Mouse (Mus musculus) lung, adult 2 months (tissue): ENCODE data around the gene Btbd9. TPM values are rescaled to one million over a fixed set of nuclear protein-coding genes. Genes with fewer than 3 reads are reported as not detected.
A peak's percentile ranks its signal among the peaks of the same experiment; 100 is the strongest.

ENCODE experiments used
- DNase-seq: peaks from one replicate; pipeline ENCODE4 v3.0.0; 2022
- H3K4me1 ChIP-seq: fragments of 200-500 bp; 2 replicates; pipeline ENCODE4 v1.6.1; 2011; ENCODE audit warnings: low read length; ENCODE audit not compliant: control insufficient read depth, insufficient read depth
- H3K4me3 ChIP-seq: fragments of 200-500 bp; replicated peaks from 2 replicates; pipeline ENCODE3; 2011; ENCODE audit warnings: low read depth, mild to moderate bottlenecking, control low read depth, low read length; ENCODE audit errors: extremely low read depth
- CTCF ChIP-seq: fragments of 200-500 bp; IDR thresholded peaks from 2 replicates; pipeline ENCODE4 v1.5.1; 2011; ENCODE audit warnings: mild to moderate bottlenecking, low read length, control low read depth; ENCODE audit not compliant: insufficient read depth
- POLR2A ChIP-seq: fragments of 200-500 bp; IDR thresholded peaks from 2 replicates; pipeline ENCODE4 v1.6.1; 2011; ENCODE audit warnings: low read depth, mild to moderate bottlenecking, control low read depth, low read length, borderline replicate concordance; ENCODE audit errors: extremely low read depth
- WGBS: fragments of 180-500 bp; shearing (Covaris S2); methylation state at CpG from one replicate; pipeline ENCODE4 v1.1.7; 2018; 5-methylcytosine and 5-hydroxymethylcytosine counted together
- polyA plus RNA-seq: library from polyadenylated mRNA; depleted of rRNA; stranded (reverse); fragments of >200 nt; gene quantifications from 2 replicates; pipeline ENCODE4 v1.2.3, GENCODE M21; 2012

The Btbd9 gene
- polyA plus RNA-seq, 1 experiment, result 24.2 TPM

DNA sequence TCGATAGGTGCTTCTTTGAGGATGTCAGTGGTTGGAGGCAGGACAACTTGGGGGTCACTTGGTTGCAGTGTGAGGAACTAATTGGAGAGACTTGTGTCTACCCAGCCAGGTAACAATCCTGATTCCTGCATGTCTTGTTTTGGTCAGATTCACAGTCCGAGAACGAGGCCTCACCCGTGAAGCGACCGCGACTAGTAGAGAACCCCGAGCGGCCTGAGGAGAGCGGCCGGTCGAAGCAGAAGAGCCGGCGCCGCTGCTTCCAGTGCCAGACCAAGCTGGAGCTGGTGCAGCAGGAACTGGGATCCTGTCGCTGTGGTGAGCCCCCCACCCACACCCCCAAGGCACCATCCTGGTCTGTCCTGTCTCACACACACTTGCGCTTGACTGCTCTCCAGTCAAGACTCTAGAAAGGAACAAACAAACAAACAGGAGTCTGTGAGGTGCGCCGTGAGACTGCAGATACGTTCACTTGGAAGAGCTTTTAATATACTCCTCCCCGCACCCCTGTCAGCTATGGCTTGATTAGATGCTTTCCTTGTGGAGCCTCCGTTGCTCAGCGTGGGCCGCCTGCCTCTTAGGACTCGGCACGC is 383.8 kb downstream of the Btbd9 start:
- WGBS, result 89% methylated on average over 26 of the region's 26 CpGs
- Histone ChIP-seq H3K4me3 (no peak overlapping the region), H3K4me1 (peaks cover 19% of the 10 kb centered on the region)
- DNase-seq, result no peak
- TF ChIP-seq POLR2A (no peak), CTCF (no peak)

DNA sequence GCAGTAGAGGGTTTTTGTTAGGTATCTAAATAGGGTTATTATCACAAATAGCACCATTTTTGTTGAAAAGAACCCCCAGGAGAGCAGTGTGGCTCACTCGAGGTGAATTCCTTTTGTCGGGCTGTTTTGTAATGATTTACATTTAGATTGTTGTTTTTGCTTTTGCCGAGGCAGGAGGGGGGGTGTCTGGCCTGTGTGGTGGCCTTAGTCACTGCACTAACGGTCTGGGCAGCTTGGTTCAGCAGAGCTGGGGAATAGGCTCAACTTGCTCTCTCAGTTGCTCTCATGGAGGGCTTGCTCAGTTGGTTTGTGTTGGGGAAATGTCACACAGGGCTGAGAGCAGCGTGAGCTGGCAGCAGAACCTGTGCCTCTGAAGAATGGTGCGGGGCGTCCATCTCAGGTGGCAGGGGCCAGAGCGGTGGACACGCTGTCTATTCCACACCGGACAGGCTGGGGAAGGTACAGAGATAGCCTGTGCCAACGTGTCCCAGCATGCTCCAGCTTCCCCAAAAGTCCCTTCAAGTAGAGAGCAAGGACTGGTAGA is 385.1 kb downstream of the Btbd9 start:
- WGBS, result 70% methylated on average over 11 of the region's 11 CpGs
- TF ChIP-seq CTCF (no peak), POLR2A (no peak)
- DNase-seq, result no peak
- H3K4me1 ChIP-seq, result peaks cover 12% of the 10 kb centered on the region
- no peak overlapping the region for H3K4me3 ChIP-seq

DNA sequence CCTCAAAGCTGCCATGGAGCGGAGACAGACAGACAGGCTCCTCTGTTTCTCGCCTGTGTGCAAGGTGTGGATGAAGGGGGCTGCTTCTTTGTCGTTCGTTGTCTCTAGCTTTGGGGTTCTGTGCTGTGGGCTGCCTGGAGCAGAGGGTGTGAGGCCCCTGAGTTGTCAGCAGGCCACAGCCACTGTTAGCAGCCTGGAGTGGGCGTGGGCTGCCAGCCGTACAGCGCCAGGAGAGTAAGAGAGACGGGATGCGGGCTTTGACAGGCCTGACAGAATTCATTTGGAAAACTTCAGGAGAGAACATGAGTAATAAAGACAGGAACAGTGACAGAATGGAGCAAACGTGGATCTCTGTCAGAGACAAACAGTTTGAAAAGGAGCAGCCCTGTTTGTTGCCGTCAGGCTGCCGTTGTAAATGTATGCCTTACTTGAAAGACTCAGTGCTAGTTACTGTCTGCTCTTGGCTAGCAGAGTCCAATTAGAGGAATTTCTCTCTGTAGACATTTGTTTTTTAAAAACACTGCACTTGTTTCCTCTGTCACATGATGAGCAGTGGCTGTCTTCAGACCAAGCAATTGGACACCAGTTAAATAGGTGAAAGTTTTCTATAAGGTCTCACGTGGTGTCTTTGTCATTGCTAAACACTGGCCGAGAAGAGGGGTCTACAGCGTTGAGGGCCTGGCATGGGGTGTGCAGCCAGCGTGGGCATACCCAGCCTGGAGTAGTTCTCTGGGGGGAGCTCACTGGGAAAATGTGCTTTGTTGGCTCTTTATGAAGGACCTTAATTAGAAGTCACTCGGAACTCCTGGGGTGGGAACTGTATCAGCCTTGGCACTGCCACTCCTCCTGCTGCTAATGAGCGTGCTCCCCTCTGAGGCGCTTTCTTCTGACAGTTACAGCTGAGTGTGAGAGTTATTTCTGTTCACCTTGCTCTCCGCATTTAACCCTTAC is 388.0 kb downstream of the Btbd9 start:
- TF ChIP-seq POLR2A (no peak), CTCF (no peak)
- peak; percentile 9 for DNase-seq
- Histone ChIP-seq H3K4me3 (no peak overlapping the region), H3K4me1 (peaks cover 6% of the 10 kb centered on the region)
- 54% methylated on average over 20 of the region's 20 CpGs for WGBS

DNA sequence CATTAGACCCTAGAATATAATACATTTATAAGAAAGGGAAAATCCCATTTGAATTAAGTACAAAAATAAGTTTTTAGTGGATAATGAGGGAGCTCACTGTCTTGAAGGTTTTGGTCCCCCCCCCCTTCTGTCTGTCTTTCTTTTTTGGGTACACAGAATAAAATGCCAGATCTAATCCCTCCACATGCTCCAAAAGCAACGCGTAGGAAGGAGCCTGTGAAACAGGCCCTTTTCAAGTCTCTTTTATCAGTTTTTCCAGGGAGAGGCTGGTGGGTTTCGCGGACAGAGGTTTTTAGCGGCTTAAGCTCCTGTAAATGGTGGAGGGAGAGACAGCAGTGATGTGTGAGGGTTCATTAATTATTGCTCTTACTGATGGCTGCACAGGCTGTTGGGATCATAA is 388.7 kb downstream of the Btbd9 start:
- Histone ChIP-seq H3K4me1 (peaks cover 6% of the 10 kb centered on the region), H3K4me3 (no peak overlapping the region)
- TF ChIP-seq POLR2A (no peak), CTCF (no peak)
- WGBS, result 78% methylated on average over 5 of the region's 5 CpGs
- DNase-seq, result no peak

DNA sequence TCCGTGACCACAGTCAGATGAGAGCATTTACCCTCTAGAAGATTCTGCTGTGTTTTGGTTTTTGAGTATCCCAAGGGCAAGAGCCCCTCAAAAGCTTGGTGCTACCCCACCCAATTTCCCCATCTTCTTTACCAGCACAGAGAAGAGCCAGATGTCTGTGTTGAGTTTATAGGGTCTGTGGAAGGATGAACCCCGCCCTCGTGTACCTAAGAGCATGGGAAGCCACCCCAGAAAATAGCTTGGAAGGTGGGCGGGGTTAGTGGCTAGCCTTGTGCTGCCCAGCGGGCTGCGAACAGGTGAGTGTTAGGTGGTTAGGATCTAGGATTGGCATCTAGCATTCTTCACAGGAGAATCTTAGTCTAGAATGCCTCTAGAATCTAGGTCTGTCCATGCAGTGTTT is 389.1 kb downstream of the Btbd9 start:
- no peak for DNase-seq
- Histone ChIP-seq H3K4me1 (peaks cover 6% of the 10 kb centered on the region), H3K4me3 (no peak overlapping the region)
- 91% methylated on average over 6 of the region's 6 CpGs for WGBS
- TF ChIP-seq CTCF (no peak), POLR2A (no peak)

DNA sequence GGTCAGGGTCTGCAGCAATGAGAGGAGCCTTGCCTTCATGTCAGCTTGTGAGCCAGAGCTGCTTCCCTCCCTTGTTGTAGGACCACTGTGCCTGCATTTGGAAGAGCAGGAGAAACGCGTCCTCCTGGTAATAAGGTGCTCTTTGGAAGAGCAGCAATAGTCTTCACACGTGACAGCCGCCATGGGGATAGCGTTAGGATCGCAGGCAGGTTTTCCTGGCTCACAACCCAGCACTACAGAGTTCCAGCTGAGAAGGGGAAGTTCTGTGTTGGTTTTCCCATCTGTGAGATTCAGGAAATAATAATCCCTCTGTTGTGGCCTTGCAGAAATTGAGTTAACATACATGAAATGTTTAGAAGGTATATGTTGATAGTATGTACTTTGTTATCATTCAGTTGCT is 392.7 kb downstream of the Btbd9 start:
- no peak for DNase-seq
- Histone ChIP-seq H3K4me1 (no peaks in the 10 kb centered on the region), H3K4me3 (no peak overlapping the region)
- TF ChIP-seq POLR2A, result no peak
- TF ChIP-seq CTCF, result no peak
- 89% methylated on average over 6 of the region's 6 CpGs for WGBS

DNA sequence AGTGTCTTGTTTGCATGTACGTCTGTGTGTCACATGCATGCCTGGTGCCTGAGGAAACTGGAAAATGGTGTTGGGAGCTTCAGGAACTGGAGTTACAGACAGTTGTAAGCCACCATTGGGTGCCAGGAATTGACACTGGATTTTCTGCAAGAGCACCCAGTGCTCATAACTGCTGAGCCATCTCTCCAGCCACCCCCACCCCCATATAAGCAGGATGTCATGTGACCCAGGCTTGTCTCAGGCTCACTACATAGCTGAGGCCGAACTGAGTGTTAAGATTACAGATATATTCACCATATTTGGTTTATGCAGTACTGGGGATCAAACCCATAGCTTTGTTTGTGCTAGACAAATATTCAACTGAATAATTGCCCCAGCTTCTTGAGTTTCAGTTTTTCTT is 394.2 kb downstream of the Btbd9 start:
- Histone ChIP-seq H3K4me1 (no peaks in the 10 kb centered on the region), H3K4me3 (no peak overlapping the region)
- 53% methylated on average over 2 of the region's 2 CpGs for WGBS
- TF ChIP-seq POLR2A (no peak), CTCF (no peak)
- DNase-seq, result no peak

DNA sequence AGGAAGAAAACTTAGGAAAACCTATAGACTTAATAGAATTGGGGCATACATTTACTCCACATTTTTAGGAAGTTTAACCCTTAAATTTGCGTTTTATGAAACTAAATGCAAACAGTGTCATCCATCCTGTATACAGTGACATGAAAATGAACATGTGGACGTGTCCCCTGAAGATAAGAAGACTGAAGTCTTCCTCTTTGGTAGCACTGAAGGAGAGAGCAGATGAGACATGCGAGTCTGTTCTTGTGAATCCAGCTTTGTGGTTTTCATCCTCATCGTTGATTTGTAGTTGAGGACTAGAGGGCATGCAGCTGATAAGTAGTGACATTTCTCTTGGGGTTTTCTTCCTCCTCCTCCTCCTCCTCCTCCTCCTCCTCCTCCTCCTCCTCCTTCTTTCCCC is 394.7 kb downstream of the Btbd9 start:
- no peak for DNase-seq
- 79% methylated on average over 4 of the region's 4 CpGs for WGBS
- Histone ChIP-seq H3K4me3 (no peak overlapping the region), H3K4me1 (no peaks in the 10 kb centered on the region)
- TF ChIP-seq CTCF (no peak), POLR2A (no peak)

DNA sequence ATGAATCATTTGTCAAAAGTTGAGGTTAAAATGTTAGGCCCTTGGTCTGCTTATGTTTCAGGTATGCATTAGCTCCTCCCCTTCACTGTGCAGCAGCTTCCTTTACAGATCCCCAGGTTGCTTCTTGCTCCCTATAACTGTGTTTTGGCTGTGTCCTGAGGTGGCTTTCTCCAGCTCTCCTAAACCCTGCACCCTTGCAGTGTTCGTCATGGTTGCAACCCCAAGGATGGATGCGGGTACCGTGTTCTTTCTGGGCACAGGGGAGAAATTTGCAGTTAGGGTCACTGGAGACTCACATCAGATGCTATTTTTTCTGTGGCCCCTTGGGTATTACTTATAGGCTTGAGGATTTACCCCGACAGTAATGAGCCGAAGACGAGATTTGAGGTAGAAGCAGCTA is 396.1 kb downstream of the Btbd9 start:
- no peak overlapping the region for H3K4me3 ChIP-seq
- DNase-seq, result no peak
- WGBS, result 92% methylated on average over 6 of the region's 6 CpGs
- TF ChIP-seq CTCF (no peak), POLR2A (no peak)
- H3K4me1 ChIP-seq, result no peaks in the 10 kb centered on the region

DNA sequence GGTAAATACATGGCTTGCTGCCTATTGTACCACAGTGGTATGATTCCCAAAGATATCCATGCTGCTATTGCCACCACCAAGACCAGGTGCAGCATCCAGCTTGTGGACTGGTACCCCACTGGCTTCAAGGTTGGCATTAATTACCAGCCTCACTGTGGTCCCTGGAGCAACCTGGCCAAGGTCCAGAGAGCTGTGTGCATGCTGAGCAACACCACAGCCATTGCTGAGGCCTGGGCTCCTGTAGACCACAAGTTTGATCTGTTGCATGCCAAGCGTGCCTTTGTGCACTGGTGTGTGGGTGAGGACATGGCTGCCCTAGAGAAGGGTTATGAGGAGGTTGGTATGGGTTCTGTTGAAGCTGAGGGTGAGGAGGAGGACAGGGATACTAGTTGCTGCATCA is 397.9 kb downstream of the Btbd9 start:
- no peak for DNase-seq
- WGBS, result 94% methylated on average over 1 of the region's 1 CpGs
- H3K4me3 ChIP-seq, result no peak overlapping the region
- no peak for TF ChIP-seq CTCF
- TF ChIP-seq POLR2A, result no peak
- no peaks in the 10 kb centered on the region for H3K4me1 ChIP-seq
